Mouse (Mus musculus) lung, postnatal 0 days (tissue): Measurements from ENCODE around the gene Tep1. TPM values are rescaled to one million over a fixed set of nuclear protein-coding genes. Genes with fewer than 3 reads are reported as not detected.
"Not testable (repeated sequence)": the region's sequence is repeated elsewhere in the genome, so short reads cannot be mapped to it uniquely, and the experiment has no call there.

Source experiments
- ATAC-seq: fragments of 200-750 bp; cut with Nextera tagmentation; 2 replicates; pipeline ENCODE4 v1.8.0; 2017; ENCODE audit warnings: moderate library complexity
- DNase-seq: peaks from one replicate; pipeline ENCODE4 v3.0.0-alpha.2; 2016; ENCODE audit warnings: low spot score
- H3K27ac ChIP-seq: fragments of 300-500 bp; sonication (generic); 2 replicates; pipeline ENCODE4 v1.5.1; 2014; ENCODE audit warnings: antibody characterized with exemption, mild to moderate bottlenecking, low read length, mixed read lengths
- H3K27me3 ChIP-seq: fragments of 300-500 bp; sonication (generic); replicated peaks from 2 replicates; pipeline ENCODE4 v1.6.1; 2014; ENCODE audit warnings: low read length, mixed read lengths; ENCODE audit not compliant: insufficient read depth
- H3K36me3 ChIP-seq: fragments of 300-500 bp; sonication (generic); 2 replicates; pipeline ENCODE4 v1.6.1; 2014; ENCODE audit warnings: low read length, mixed read lengths; ENCODE audit not compliant: insufficient read depth
- H3K4me1 ChIP-seq: fragments of 300-500 bp; sonication (generic); 2 replicates; pipeline ENCODE4 v1.6.1; 2014; ENCODE audit warnings: antibody characterized with exemption, low read depth, low read length, mixed read lengths; ENCODE audit not compliant: insufficient read depth
- H3K4me2 ChIP-seq: fragments of 300-500 bp; sonication (generic); replicated peaks from 2 replicates; pipeline ENCODE4 v1.6.1; 2014; ENCODE audit warnings: low read depth, mild to moderate bottlenecking, low read length, moderate library complexity, mixed read lengths
- H3K4me3 ChIP-seq: fragments of 300-500 bp; sonication (generic); 2 replicates; pipeline ENCODE4 v1.5.1; 2014; ENCODE audit warnings: low read depth, low read length
- H3K9ac ChIP-seq: fragments of 300-500 bp; sonication (generic); replicated peaks from 2 replicates; pipeline ENCODE4 v1.6.1; 2014; ENCODE audit warnings: low read depth, mild to moderate bottlenecking
- H3K9me3 ChIP-seq: fragments of 300-500 bp; sonication (generic); 2 replicates; pipeline ENCODE4 v1.6.1; 2016; ENCODE audit warnings: low read length, mixed read lengths
- CTCF ChIP-seq: IDR thresholded peaks from 2 replicates; pipeline ENCODE4 v1.5.1; 2016; ENCODE audit warnings: antibody characterized with exemption, mild to moderate bottlenecking
- EP300 ChIP-seq: IDR thresholded peaks from 2 replicates; pipeline ENCODE4 v1.6.1; 2016; ENCODE audit warnings: antibody characterized with exemption, mild to moderate bottlenecking, control low read depth
- WGBS: fragments of 180-500 bp; shearing (Covaris S2); extraction: QIAGEN DNeasy Blood & Tissue Kit; methylation state at CpG from one replicate; pipeline ENCODE4 v1.1.7; 2014; 5-methylcytosine and 5-hydroxymethylcytosine counted together
- polyA plus RNA-seq: library from polyadenylated mRNA; unstranded; fragments of >200 nt; fragmentation: Nextera tagmentation; extraction: Ambion mirVana; gene quantifications from 2 replicates; pipeline ENCODE4 v1.2.1, GENCODE M21; 2015

Gene Tep1
- polyA plus RNA-seq, 1 experiment from 2014 or later = 11.1 TPM

DNA sequence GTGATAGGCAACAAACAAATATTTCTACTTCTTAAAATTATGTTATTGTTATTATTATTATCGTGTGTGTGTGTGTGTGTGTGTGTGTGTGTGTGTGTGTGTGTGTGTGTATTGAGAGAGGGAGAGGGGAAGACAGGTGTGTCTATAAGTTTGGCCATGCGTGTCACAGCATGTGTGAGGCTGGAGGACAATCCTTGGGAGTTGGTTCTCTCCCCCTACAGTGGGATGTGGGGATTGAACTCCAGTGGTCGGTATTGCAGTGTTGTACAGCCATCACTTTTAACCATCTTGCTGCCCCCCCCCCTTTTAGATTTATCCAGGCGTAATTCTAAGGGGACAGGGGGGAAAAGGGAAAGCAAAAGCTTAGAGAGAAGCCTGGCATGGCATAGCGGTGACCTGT, 1.7 kb downstream of the Tep1 start:
- TF ChIP-seq CTCF = no peak
- TF ChIP-seq EP300 = no peak
- Histone ChIP-seq H3K9ac (no peak overlapping the region), H3K27ac (no peak overlapping the region), H3K4me1 (no peaks in the 10 kb centered on the region), H3K9me3 (no peaks in the 10 kb centered on the region), H3K4me3 (no peak overlapping the region), H3K27me3 (no peaks in the 10 kb centered on the region), H3K36me3 (no peaks in the 10 kb centered on the region), H3K4me2 (no peak overlapping the region)
- ATAC-seq (no peak), DNase-seq (no peak)
- 91% methylated on average over 5 of the region's 5 CpGs for WGBS

DNA sequence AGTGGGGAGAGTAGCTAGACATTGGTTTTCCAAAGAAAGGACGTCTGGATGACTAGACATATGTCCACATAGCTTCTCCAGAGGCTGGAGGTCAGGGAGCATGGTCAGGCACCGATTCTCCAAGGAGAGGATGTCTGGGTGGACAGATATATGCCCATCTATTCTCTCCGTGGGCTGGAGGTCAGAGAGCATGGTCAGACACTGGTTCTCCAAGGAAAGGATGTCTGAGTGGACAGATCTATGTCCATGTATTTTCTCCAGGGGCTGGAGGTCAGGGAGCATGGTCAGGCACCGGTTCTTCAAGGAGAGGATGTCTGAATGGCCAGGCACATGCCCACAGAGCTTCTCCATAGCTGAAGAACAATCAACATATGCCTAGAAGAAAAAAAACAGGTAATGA, 2.1 kb downstream of the Tep1 start:
- ATAC-seq (no peak), DNase-seq (no peak)
- Histone ChIP-seq H3K4me3 (no peak overlapping the region), H3K27me3 (no peaks in the 10 kb centered on the region), H3K27ac (no peak overlapping the region), H3K4me2 (no peak overlapping the region), H3K36me3 (no peaks in the 10 kb centered on the region), H3K4me1 (no peaks in the 10 kb centered on the region), H3K9ac (no peak overlapping the region), H3K9me3 (no peaks in the 10 kb centered on the region)
- TF ChIP-seq CTCF = no peak
- TF ChIP-seq EP300 = no peak
- WGBS = 73% methylated on average over 4 of the region's 4 CpGs

DNA sequence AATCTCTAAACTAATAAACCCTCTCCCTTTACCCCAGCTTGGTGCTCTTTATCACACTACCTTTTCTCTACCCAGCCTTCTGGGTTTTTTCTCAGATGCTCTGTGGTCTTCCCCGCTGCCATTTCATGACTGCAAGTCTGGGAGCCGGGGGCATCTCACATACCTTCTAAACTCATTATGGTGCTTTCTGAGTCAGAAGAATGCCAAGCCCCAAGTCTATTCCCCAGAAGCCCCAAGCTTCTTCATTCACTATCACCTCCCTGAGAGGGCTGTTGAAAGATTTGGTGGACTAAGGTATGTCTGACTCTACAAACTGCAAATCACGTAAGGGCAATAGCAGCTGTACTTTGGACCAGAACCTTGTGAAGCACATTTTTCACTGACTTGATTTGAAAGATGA, 3.4 kb downstream of the Tep1 start:
- Histone ChIP-seq H3K9me3 (no peaks in the 10 kb centered on the region), H3K4me3 (no peak overlapping the region), H3K9ac (no peak overlapping the region), H3K36me3 (no peaks in the 10 kb centered on the region), H3K27me3 (no peaks in the 10 kb centered on the region), H3K4me1 (no peaks in the 10 kb centered on the region), H3K4me2 (no peak overlapping the region), H3K27ac (no peak overlapping the region)
- TF ChIP-seq CTCF (no peak), EP300 (no peak)
- WGBS = 97% methylated on average over 3 of the region's 3 CpGs
- ATAC-seq = no peak
- DNase-seq = no peak

GRCm38 (mm10) chr14:50865005-50865404, 5.4 kb downstream of the Tep1 start:
- not testable (repeated sequence) for H3K4me1 ChIP-seq, H3K27ac ChIP-seq, H3K36me3 ChIP-seq, DNase-seq, H3K4me3 ChIP-seq, H3K27me3 ChIP-seq, H3K4me2 ChIP-seq, H3K9me3 ChIP-seq, H3K9ac ChIP-seq, ATAC-seq

DNA sequence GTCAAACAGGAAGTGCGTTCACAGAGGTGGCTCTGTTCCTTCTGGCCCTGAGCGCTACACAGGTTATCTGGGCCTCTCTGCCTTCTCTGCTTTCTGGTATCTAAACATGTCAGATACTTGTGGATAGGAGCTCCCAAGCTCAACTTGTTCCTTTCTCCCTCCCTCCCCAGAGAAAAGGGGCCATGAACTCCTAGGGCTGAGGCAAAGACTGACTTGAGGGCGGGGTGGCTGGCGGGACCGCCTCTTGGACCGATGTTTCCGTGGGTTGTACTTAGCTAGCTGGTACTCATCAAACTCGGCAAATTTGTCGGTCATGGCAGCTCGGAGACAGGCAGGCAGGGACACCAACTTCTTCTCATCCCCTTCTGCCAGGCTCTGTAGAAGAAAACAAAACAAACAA, 7.7 kb downstream of the Tep1 start:
- ATAC-seq = no peak
- Histone ChIP-seq H3K36me3 (0 out of 2 replicates have a peak, but pooled peaks cover 12% of the 10 kb centered on the region), H3K27ac (no peak overlapping the region), H3K4me3 (no peak overlapping the region), H3K27me3 (no peaks in the 10 kb centered on the region), H3K4me2 (no peak overlapping the region), H3K4me1 (no peaks in the 10 kb centered on the region), H3K9me3 (no peaks in the 10 kb centered on the region), H3K9ac (no peak overlapping the region)
- TF ChIP-seq EP300 (no peak), CTCF (no peak)
- 84% methylated on average over 10 of the region's 10 CpGs for WGBS
- DNase-seq = no peak

- TF ChIP-seq CTCF = no peak
- TF ChIP-seq EP300 = no peak
- Histone ChIP-seq H3K4me3 (no peak overlapping the region), H3K4me1 (no peaks in the 10 kb centered on the region), H3K27ac (no peak overlapping the region), H3K9ac (no peak overlapping the region), H3K4me2 (no peak overlapping the region), H3K9me3 (no peaks in the 10 kb centered on the region), H3K36me3 (peaks cover 23% of the 10 kb centered on the region), H3K27me3 (no peaks in the 10 kb centered on the region)
- ATAC-seq (no peak), DNase-seq (no peak)
- 76% methylated on average over 5 of the region's 5 CpGs for WGBS
These were observed 14.6 kb downstream of the Tep1 start for GRCm38 (mm10) chr14:50855788-50856187.

- Histone ChIP-seq H3K36me3 (peaks cover 7% of the 10 kb centered on the region; the same call in 1 of the 2 replicates), H3K4me3 (no peak overlapping the region), H3K9ac (no peak overlapping the region), H3K4me2 (no peak overlapping the region), H3K4me1 (no peaks in the 10 kb centered on the region), H3K9me3 (no peaks in the 10 kb centered on the region), H3K27me3 (no peaks in the 10 kb centered on the region), H3K27ac (no peak overlapping the region)
- TF ChIP-seq CTCF = peak; percentile 62
- no peak for TF ChIP-seq EP300
- DNase-seq (no peak), ATAC-seq (no peak)
- 55% methylated on average over 6 of the region's 6 CpGs for WGBS
These were observed 33.1 kb downstream of the Tep1 start for GRCm38 (mm10) chr14:50837236-50837635.
